Mouse (Mus musculus) left cerebral cortex, postnatal 4 days (tissue): ENCODE measurements at regions not wholly inside any gene's neighbourhood (a gene's known extent, or its start where the extent isn't known, plus 50 kb on each side); places are given as distances from the start of the nearest gene placed in this dataset.

ENCODE experiments used
- DNase-seq: peaks from one replicate; pipeline ENCODE4 v3.0.0-alpha.2; 2022
- intact Hi-C: fragments of 180-260 bp; cut with DNase I; formaldehyde crosslinking; loops from one replicate; pipeline ENCODE4 v1.15.1; 2025

- intact Hi-C loops: loop anchor here (5.0 to 10.0 kb wide), 2 partner anchors 188 to 511 kb away; no protein-coding TSS in a partner anchor
- peak; percentile 53 for DNase-seq
Measured at GRCm38 (mm10) chr17:22673891-22674622, 73.3 kb downstream of the Vmn2r112 start.
